Mouse (Mus musculus) CH12.LX (cell line): ENCODE measurements at regions not wholly inside any gene's neighbourhood (a gene's known extent, or its start where the extent isn't known, plus 50 kb on each side); places are given as distances from the start of the nearest gene placed in this dataset.

Experiments
- DNase-seq: peaks from one replicate; pipeline ENCODE4 v3.0.0-alpha.2; 2013; ENCODE audit errors: extremely low read depth
- H3K27ac ChIP-seq: 2 replicates; pipeline ENCODE4 v1.5.1; 2012; ENCODE audit warnings: low read depth, mild to moderate bottlenecking, control low read depth, moderate library complexity; ENCODE audit not compliant: insufficient read depth
- H3K27me3 ChIP-seq: replicated peaks from 2 replicates; pipeline ENCODE3; 2012; ENCODE audit warnings: inconsistent platforms
- H3K36me3 ChIP-seq, 2 experiments: replicated peaks in 1 of 2; 2 replicates each; pipeline versions ENCODE3 to v1.6.1; 2012; ENCODE audit warnings: inconsistent platforms in 1 of 2, low read length in 1 of 2, mild to moderate bottlenecking in 1 of 2, mixed read lengths in 1 of 2, moderate library complexity in 1 of 2; ENCODE audit not compliant: control insufficient read depth in 1 of 2, insufficient read depth in 1 of 2
- H3K4me1 ChIP-seq, 2 experiments: 2 replicates each; pipeline ENCODE4 v1.6.1; 2012; ENCODE audit warnings: inconsistent platforms in 1 of 2, moderate library complexity in 1 of 2; ENCODE audit not compliant: insufficient read depth in 2 of 2, control insufficient read depth in 1 of 2
- H3K4me2 ChIP-seq: 2 replicates; pipeline ENCODE4 v1.6.1; 2012; ENCODE audit warnings: low read depth, mild to moderate bottlenecking, control low read depth; ENCODE audit not compliant: poor library complexity, insufficient read depth, severe bottlenecking
- H3K4me3 ChIP-seq, 3 experiments: fragments of 150-350 bp in 1 of 3; sonication (generic) in 1 of 3; replicated peaks in 1 of 3; 2 replicates each; pipeline versions ENCODE3 to v1.5.1; 2011 to 2012; ENCODE audit warnings: low read depth in 2 of 3, low read length in 2 of 3, mild to moderate bottlenecking in 2 of 3, moderate library complexity in 2 of 3, control low read depth in 1 of 3, improper control_type of control experiment in 1 of 3, inconsistent platforms in 1 of 3, mixed read lengths in 1 of 3; ENCODE audit not compliant: poor library complexity in 1 of 3
- H3K79me2 ChIP-seq: replicated peaks from 2 replicates; pipeline ENCODE4 v1.6.1; 2012; ENCODE audit warnings: mild to moderate bottlenecking, moderate library complexity; ENCODE audit not compliant: control insufficient read depth, poor library complexity, insufficient read depth, severe bottlenecking; ENCODE audit errors: extremely low read depth
- H3K9ac ChIP-seq: 2 replicates; pipeline ENCODE4 v1.6.1; 2012; ENCODE audit warnings: low read depth, mild to moderate bottlenecking, control low read depth, moderate library complexity; ENCODE audit not compliant: insufficient read depth
- H3K9me3 ChIP-seq: replicated peaks from 2 replicates; pipeline ENCODE3; 2012; ENCODE audit warnings: low read length, inconsistent platforms, mixed read lengths
- BHLHE40 ChIP-seq: IDR thresholded peaks from 2 replicates; pipeline ENCODE4 v1.6.1; 2011; ENCODE audit warnings: mild to moderate bottlenecking, low read depth, low read length, improper control_type of control experiment
- CHD1 ChIP-seq: IDR thresholded peaks from 2 replicates; pipeline ENCODE4 v1.6.1; 2012; ENCODE audit warnings: low read depth, low read length, improper control_type of control experiment, inconsistent platforms
- CHD2 ChIP-seq: IDR thresholded peaks from 2 replicates; pipeline ENCODE4 v1.6.1; 2011; ENCODE audit warnings: low read length, improper control_type of control experiment
- CTCF ChIP-seq, 2 experiments: IDR thresholded peaks in 1 of 2; conservative IDR thresholded peaks in 1 of 2; 2 replicates each; pipeline ENCODE4 v1.5.1; 2011 to 2012; ENCODE audit warnings: low read depth in 2 of 2, low read length in 2 of 2, improper control_type of control experiment in 1 of 2, inconsistent platforms in 1 of 2, mild to moderate bottlenecking in 1 of 2, moderate library complexity in 1 of 2
- E2F4 ChIP-seq: IDR thresholded peaks from 2 replicates; pipeline ENCODE4 v1.6.1; 2011; ENCODE audit warnings: low read depth, low read length, improper control_type of control experiment; ENCODE audit not compliant: insufficient replicate concordance
- ELF1 ChIP-seq: IDR thresholded peaks from 2 replicates; pipeline ENCODE4 v1.6.1; 2014; ENCODE audit warnings: low read depth, mild to moderate bottlenecking, inconsistent platforms, low read length, improper control_type of control experiment
- EP300 ChIP-seq: IDR thresholded peaks from 2 replicates; pipeline ENCODE4 v1.6.1; 2011; ENCODE audit warnings: low read length, improper control_type of control experiment
- ETS1 ChIP-seq: conservative IDR thresholded peaks from 2 replicates; pipeline ENCODE4 v1.6.1; 2012; ENCODE audit warnings: low read depth, mild to moderate bottlenecking, inconsistent platforms, low read length, improper control_type of control experiment, moderate library complexity
- GABPA ChIP-seq: IDR thresholded peaks from 2 replicates; pipeline ENCODE4 v1.6.1; 2012; ENCODE audit warnings: low read depth, low read length, improper control_type of control experiment, inconsistent platforms; ENCODE audit not compliant: insufficient replicate concordance
- HCFC1 ChIP-seq: IDR thresholded peaks from 2 replicates; pipeline ENCODE4 v1.6.1; 2012; ENCODE audit warnings: low read depth, mild to moderate bottlenecking, inconsistent platforms, low read length, improper control_type of control experiment
- IRF4 ChIP-seq: IDR thresholded peaks from 2 replicates; pipeline ENCODE4 v1.6.1; 2014; ENCODE audit warnings: low read depth, mild to moderate bottlenecking, inconsistent platforms, low read length, improper control_type of control experiment
- JUN ChIP-seq: IDR thresholded peaks from 2 replicates; pipeline ENCODE4 v1.6.1; 2011; ENCODE audit warnings: low read depth, mild to moderate bottlenecking, low read length, improper control_type of control experiment, moderate library complexity; ENCODE audit not compliant: insufficient read depth
- JUND ChIP-seq: conservative IDR thresholded peaks from 2 replicates; pipeline ENCODE4 v1.6.1; 2011; ENCODE audit warnings: low read depth, low read length, improper control_type of control experiment
- KAT2A ChIP-seq: IDR thresholded peaks from 2 replicates; pipeline ENCODE4 v1.6.1; 2012; ENCODE audit warnings: low read length, improper control_type of control experiment, inconsistent platforms; ENCODE audit not compliant: insufficient replicate concordance
- MAFK ChIP-seq: IDR thresholded peaks from 2 replicates; pipeline ENCODE4 v1.6.1; 2011; ENCODE audit warnings: low read length, improper control_type of control experiment; ENCODE audit not compliant: insufficient replicate concordance
- MAX ChIP-seq: IDR thresholded peaks from 2 replicates; pipeline ENCODE4 v1.6.1; 2011; ENCODE audit warnings: low read length, improper control_type of control experiment
- MAZ ChIP-seq: IDR thresholded peaks from 2 replicates; pipeline ENCODE4 v1.6.1; 2012; ENCODE audit warnings: low read depth, mild to moderate bottlenecking, inconsistent platforms, low read length, improper control_type of control experiment, moderate library complexity
- MEF2A ChIP-seq: IDR thresholded peaks from 2 replicates; pipeline ENCODE4 v1.6.1; 2014; ENCODE audit warnings: low read depth, mild to moderate bottlenecking, inconsistent platforms, low read length, improper control_type of control experiment, borderline replicate concordance
- MXI1 ChIP-seq: IDR thresholded peaks from 2 replicates; pipeline ENCODE4 v1.6.1; 2011; ENCODE audit warnings: mild to moderate bottlenecking, low read depth, low read length, improper control_type of control experiment
- MYC ChIP-seq: IDR thresholded peaks from 2 replicates; pipeline ENCODE4 v1.6.1; 2011; ENCODE audit warnings: low read depth, mild to moderate bottlenecking, improper control_type of control experiment, low read length
- NELFE ChIP-seq: IDR thresholded peaks from 2 replicates; pipeline ENCODE4 v1.6.1; 2011; ENCODE audit warnings: low read depth, low read length, improper control_type of control experiment
- NRF1 ChIP-seq: IDR thresholded peaks from 2 replicates; pipeline ENCODE4 v1.6.1; 2014; ENCODE audit warnings: low read depth, mild to moderate bottlenecking, inconsistent platforms, low read length, improper control_type of control experiment, moderate library complexity
- PAX5 ChIP-seq: IDR thresholded peaks from 2 replicates; pipeline ENCODE4 v1.6.1; 2012; ENCODE audit warnings: low read length, inconsistent platforms, mixed read lengths
- POLR2A ChIP-seq: IDR thresholded peaks from 2 replicates; pipeline ENCODE4 v1.6.1; 2011; ENCODE audit warnings: low read depth, mild to moderate bottlenecking, improper control_type of control experiment, low read length
- POLR2AphosphoS2 ChIP-seq: IDR thresholded peaks from 2 replicates; pipeline ENCODE4 v1.6.1; 2011; ENCODE audit warnings: low read depth, low read length, improper control_type of control experiment
- RAD21 ChIP-seq: IDR thresholded peaks from 2 replicates; pipeline ENCODE4 v1.6.1; 2011; ENCODE audit warnings: low read depth, mild to moderate bottlenecking, low read length, improper control_type of control experiment, moderate library complexity
- RCOR1 ChIP-seq: conservative IDR thresholded peaks from 2 replicates; pipeline ENCODE4 v1.6.1; 2012; ENCODE audit warnings: low read depth, mild to moderate bottlenecking, inconsistent platforms, low read length, improper control_type of control experiment
- SIN3A ChIP-seq: IDR thresholded peaks from 2 replicates; pipeline ENCODE4 v1.6.1; 2012; ENCODE audit warnings: low read length, improper control_type of control experiment, inconsistent platforms
- SMC3 ChIP-seq: IDR thresholded peaks from 2 replicates; pipeline ENCODE4 v1.6.1; 2011; ENCODE audit warnings: low read depth, low read length, improper control_type of control experiment
- TBP ChIP-seq: conservative IDR thresholded peaks from 2 replicates; pipeline ENCODE4 v1.6.1; 2011; ENCODE audit warnings: low read depth, low read length, improper control_type of control experiment
- TCF12 ChIP-seq: IDR thresholded peaks from 2 replicates; pipeline ENCODE4 v1.6.1; 2014; ENCODE audit warnings: low read depth, mild to moderate bottlenecking, inconsistent platforms, low read length, improper control_type of control experiment
- UBTF ChIP-seq: IDR thresholded peaks from 2 replicates; pipeline ENCODE4 v1.6.1; 2012; ENCODE audit warnings: low read depth, mild to moderate bottlenecking, inconsistent platforms, low read length, improper control_type of control experiment, moderate library complexity
- USF1 ChIP-seq: IDR thresholded peaks from 2 replicates; pipeline ENCODE4 v1.6.1; 2014; ENCODE audit warnings: low read depth, mild to moderate bottlenecking, inconsistent platforms, low read length, improper control_type of control experiment
- USF2 ChIP-seq: conservative IDR thresholded peaks from 2 replicates; pipeline ENCODE4 v1.6.1; 2011; ENCODE audit warnings: low read depth, low read length, improper control_type of control experiment
- ZC3H11A ChIP-seq: IDR thresholded peaks from 2 replicates; pipeline ENCODE4 v1.6.1; 2012; ENCODE audit warnings: low read depth, mild to moderate bottlenecking, inconsistent platforms, low read length, improper control_type of control experiment
- ZKSCAN1 ChIP-seq: IDR thresholded peaks from 2 replicates; pipeline ENCODE4 v1.6.1; 2012; ENCODE audit warnings: low read depth, inconsistent platforms, low read length, improper control_type of control experiment, borderline replicate concordance
- ZMIZ1 ChIP-seq: IDR thresholded peaks from 2 replicates; pipeline ENCODE4 v1.6.1; 2012; ENCODE audit warnings: low read depth, mild to moderate bottlenecking, inconsistent platforms, low read length, improper control_type of control experiment
- ZNF384 ChIP-seq: IDR thresholded peaks from 2 replicates; pipeline ENCODE4 v1.6.1; 2012; ENCODE audit warnings: low read depth, low read length, improper control_type of control experiment, inconsistent platforms
- dilution Hi-C: fragments of 300-500 bp; cut with MboI; formaldehyde crosslinking; loops from 2 replicates; pipeline ENCODE4 v1.14.3; 2020; ENCODE audit warnings: low sequenced_read_pairs; ENCODE audit not compliant: extremely low pct_unique_long_range_greater_than_20kb, extremely low pct_ligation_motif_present
- in situ Hi-C: fragments of 300-500 bp; cut with MboI; formaldehyde crosslinking; loops from 3 replicates; pipeline ENCODE4 v1.14.3; 2019; ENCODE audit warnings: low sequenced_read_pairs, low pct_ligation_motif_present, low pct_unique_long_range_greater_than_20kb, mixed read lengths

DNA sequence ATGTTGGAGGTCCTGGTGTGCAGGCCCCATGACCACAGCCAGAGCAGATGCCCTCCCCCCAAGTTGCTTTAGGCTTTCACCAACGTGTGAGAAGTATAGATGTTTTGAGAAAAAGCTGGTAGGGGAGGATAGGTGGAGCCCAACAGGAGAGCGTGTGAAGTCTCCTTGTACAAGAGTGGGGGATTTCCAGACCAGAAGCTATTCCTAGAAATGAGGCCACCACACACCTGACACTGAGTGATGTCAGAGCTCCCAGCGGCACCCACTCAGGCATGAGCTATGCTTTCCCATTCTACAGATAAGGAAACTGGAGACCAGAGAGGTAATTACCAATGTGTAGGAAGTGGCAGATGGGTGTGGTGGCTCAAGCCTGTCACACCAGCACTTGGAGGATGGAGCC is 56.2 kb upstream of the Larp1 start:
- dilution Hi-C loops, result no loop called here
- TF ChIP-seq TBP (no peak; the same call in 1 of the 2 replicates), MYC (peak; percentile 90), GABPA (no peak), ZMIZ1 (no peak), JUN (peak; percentile 97), USF2 (no peak), ZC3H11A (no peak), RAD21 (peak; percentile 5), NRF1 (no peak), JUND (peak; percentile 83), MAFK (0 out of 2 replicates have a peak, but pooled peaks have one; percentile 25), POLR2A (peak; percentile 48; the same call in 1 of the 2 replicates), NELFE (no peak), ELF1 (peak; percentile 69), MAX (peak; percentile 83; the same call in 1 of the 2 replicates), ZKSCAN1 (no peak), E2F4 (no peak), PAX5 (no peak), RCOR1 (peak; percentile 95; the same call in 1 of the 2 replicates), TCF12 (peak; percentile 98), POLR2AphosphoS2 (no peak), MAZ (peak; percentile 53), HCFC1 (peak; percentile 42), SIN3A (peak; percentile 44), MEF2A (peak; percentile 100), ZNF384 (no peak), EP300 (peak; percentile 92), ETS1 (peak; percentile 99), IRF4 (peak; percentile 78), CHD2 (peak; percentile 64; the same call in 1 of the 2 replicates), KAT2A (no peak), CHD1 (no peak), MXI1 (peak; percentile 69; the same call in 1 of the 2 replicates), BHLHE40 (peak; percentile 92), USF1 (no peak), UBTF (peak; percentile 15; the same call in 1 of the 2 replicates), CTCF (conservative IDR thresholded peaks at IDR 0.05 in 1 of 2, IDR thresholded peaks at IDR 0.05 in 1 of 2; ENCODE audit: low read depth in 2 of 2, low read length in 2 of 2) (no peak), SMC3 (peak; percentile 24; the same call in 1 of the 2 replicates)
- TF ChIP-seq, all 38 proteins: peak for 22
- Histone ChIP-seq H3K4me1 (peaks cover 16 to 63% of the 10 kb centered on the region in 2 experiments), H3K4me3 (peak overlapping the region in 1 of 3 experiments; percentile 9), H3K27me3 (no peaks in the 10 kb centered on the region), H3K9me3 (no peaks in the 10 kb centered on the region), H3K79me2 (no peaks in the 10 kb centered on the region), H3K9ac (no peak overlapping the region), H3K27ac (peak overlapping the region; percentile 94), H3K4me2 (peak overlapping the region; percentile 93), H3K36me3 (no peaks in the 10 kb centered on the region)
- DNase-seq, result peak; percentile 93
- in situ Hi-C loops, result loop anchor here (10.0 kb wide), 2 partner anchors 282 to 352 kb away; partner anchors contain the start of gene Zfp692
